Mouse (Mus musculus) kidney, adult 2 months (tissue): ENCODE measurements around the gene Chchd5. TPM values are rescaled to one million over a fixed set of nuclear protein-coding genes. Genes with fewer than 3 reads are reported as not detected.
A peak's percentile ranks its signal among the peaks of the same experiment; 100 is the strongest.

Experiments used
- DNase-seq: peaks from one replicate; pipeline ENCODE4 v3.0.0; 2021
- H3K27ac ChIP-seq: fragments of 200-500 bp; 2 replicates; pipeline ENCODE4 v1.5.1; 2012; ENCODE audit warnings: low read depth, low read length, control low read depth, inconsistent platforms; ENCODE audit not compliant: insufficient read depth
- H3K27me3 ChIP-seq: fragments of 200-500 bp; replicated peaks from 2 replicates; pipeline ENCODE4 v1.6.1; 2012; ENCODE audit warnings: mild to moderate bottlenecking, moderate library complexity, low read length, inconsistent platforms; ENCODE audit not compliant: control insufficient read depth, insufficient read depth
- H3K36me3 ChIP-seq: fragments of 200-500 bp; 2 replicates; pipeline ENCODE4 v1.6.1; 2012; ENCODE audit warnings: mild to moderate bottlenecking, moderate library complexity, low read length, inconsistent platforms; ENCODE audit not compliant: control insufficient read depth, insufficient read depth
- H3K4me1 ChIP-seq: fragments of 200-500 bp; 2 replicates; pipeline ENCODE4 v1.6.1; 2011; ENCODE audit warnings: low read length; ENCODE audit not compliant: control insufficient read depth, insufficient read depth
- H3K4me3 ChIP-seq: fragments of 200-500 bp; 2 replicates; pipeline ENCODE4 v1.5.1; 2011; ENCODE audit warnings: mild to moderate bottlenecking, low read depth, low read length, control low read depth; ENCODE audit not compliant: insufficient read depth
- CTCF ChIP-seq: fragments of 200-500 bp; conservative IDR thresholded peaks from 2 replicates; pipeline ENCODE4 v1.5.1; 2011; ENCODE audit warnings: low read depth, mild to moderate bottlenecking, control low read depth, low read length, moderate library complexity, mixed read lengths; ENCODE audit not compliant: insufficient read depth, insufficient read length
- POLR2A ChIP-seq: fragments of 200-500 bp; IDR thresholded peaks from one replicate; pipeline ENCODE4 v1.6.1; 2011; ENCODE audit warnings: low read depth, low read length, control low read depth
- WGBS: fragments of 180-500 bp; shearing (Covaris S2); methylation state at CpG from one replicate; pipeline ENCODE4 v1.1.7; 2018; 5-methylcytosine and 5-hydroxymethylcytosine counted together
- polyA plus RNA-seq: library from polyadenylated mRNA; depleted of rRNA; stranded (reverse); fragments of >200 nt; gene quantifications from 2 replicates; pipeline ENCODE4 v1.2.3, GENCODE M21; 2012

Chchd5 gene
- polyA plus RNA-seq, 1 experiment: 46.8 TPM

DNA sequence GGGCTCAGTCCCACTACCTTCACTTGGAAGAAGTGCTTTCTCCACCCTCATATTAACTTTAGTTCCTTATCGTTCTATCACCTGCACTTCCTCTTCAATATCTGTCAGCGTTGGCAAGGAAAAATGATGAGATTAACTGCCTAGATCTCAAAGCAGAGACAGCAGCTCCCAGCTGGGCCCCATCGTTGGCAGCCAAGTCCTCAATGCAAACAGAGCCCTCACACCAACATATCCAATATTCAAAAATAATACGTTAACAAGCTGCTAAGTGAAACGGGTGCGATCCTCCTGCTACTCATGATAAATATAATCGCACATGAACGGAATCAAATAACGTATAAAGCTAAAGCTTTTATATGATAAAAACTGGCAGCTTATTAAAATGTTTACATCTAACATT is 21.6 kb downstream of the Chchd5 start:
- TF ChIP-seq POLR2A (no peak), CTCF (no peak)
- Histone ChIP-seq H3K4me3 (no peak overlapping the region), H3K27me3 (no peaks in the 10 kb centered on the region), H3K4me1 (no peaks in the 10 kb centered on the region), H3K36me3 (no peaks in the 10 kb centered on the region), H3K27ac (no peak overlapping the region)
- no peak for DNase-seq
- 85% methylated on average over 9 of the region's 9 CpGs for WGBS

GRCm38 (mm10) chr2:129152751-129153150 is 23.3 kb downstream of the Chchd5 start:
- no peaks in the 10 kb centered on the region for H3K36me3 ChIP-seq
- no peak for TF ChIP-seq POLR2A
- TF ChIP-seq CTCF: no peak
- no peak overlapping the region for H3K27ac ChIP-seq
- H3K27me3 ChIP-seq: no peaks in the 10 kb centered on the region
- WGBS: 60% methylated on average over 1 of the region's 1 CpGs
- no peaks in the 10 kb centered on the region for H3K4me1 ChIP-seq
- DNase-seq: no peak
- H3K4me3 ChIP-seq: no peak overlapping the region

DNA sequence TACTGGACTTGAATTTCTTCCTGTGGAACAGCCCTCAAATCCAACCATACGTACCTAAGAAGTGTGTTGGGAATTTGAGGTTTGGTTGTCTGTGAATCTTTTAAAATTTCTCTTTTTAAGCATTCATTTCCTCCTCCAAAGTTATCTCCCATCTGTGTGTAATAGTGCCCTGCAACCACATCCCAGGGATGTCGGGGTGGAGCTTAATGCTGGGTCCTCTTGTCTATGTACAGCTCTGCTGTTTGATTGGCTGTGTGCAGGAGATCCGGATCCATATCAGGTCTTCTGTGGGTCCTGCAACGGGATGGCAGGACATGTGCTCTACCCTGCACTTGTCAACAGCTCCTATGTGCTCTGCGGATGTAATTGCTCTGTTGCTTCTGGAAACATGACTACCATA is 35.3 kb downstream of the Chchd5 start:
- DNase-seq: no peak
- Histone ChIP-seq H3K27ac (no peak overlapping the region), H3K27me3 (no peaks in the 10 kb centered on the region; the same call in 1 of the 2 replicates), H3K4me1 (no peaks in the 10 kb centered on the region), H3K4me3 (no peak overlapping the region), H3K36me3 (no peaks in the 10 kb centered on the region)
- WGBS: 70% methylated on average over 5 of the region's 5 CpGs
- TF ChIP-seq CTCF: no peak
- TF ChIP-seq POLR2A: no peak

- no peak overlapping the region for H3K4me3 ChIP-seq
- no peaks in the 10 kb centered on the region for H3K4me1 ChIP-seq
- DNase-seq: peak; percentile 8
- WGBS: 76% methylated on average over 10 of the region's 10 CpGs
- no peak overlapping the region for H3K27ac ChIP-seq
- no peaks in the 10 kb centered on the region for H3K36me3 ChIP-seq
- TF ChIP-seq POLR2A: no peak
- no peak for TF ChIP-seq CTCF
- H3K27me3 ChIP-seq: no peaks in the 10 kb centered on the region
Measured at GRCm38 (mm10) chr2:129166466-129167463, 37.3 kb downstream of the Chchd5 start.

- Histone ChIP-seq H3K4me1 (no peaks in the 10 kb centered on the region), H3K36me3 (no peaks in the 10 kb centered on the region), H3K27ac (no peak overlapping the region), H3K27me3 (no peaks in the 10 kb centered on the region), H3K4me3 (no peak overlapping the region)
- no peak for DNase-seq
- TF ChIP-seq POLR2A (no peak), CTCF (no peak)
- WGBS: 66% methylated on average over 10 of the region's 10 CpGs
Measured at GRCm38 (mm10) chr2:129173386-129173785, 43.9 kb downstream of the Chchd5 start.

- Histone ChIP-seq H3K27me3 (no peaks in the 10 kb centered on the region), H3K27ac (no peak overlapping the region), H3K4me3 (no peak overlapping the region), H3K36me3 (no peaks in the 10 kb centered on the region), H3K4me1 (no peaks in the 10 kb centered on the region)
- TF ChIP-seq CTCF (peak; percentile 94), POLR2A (no peak)
- 20% methylated on average over 7 of the region's 7 CpGs for WGBS
- DNase-seq: peak; percentile 74
Measured at GRCm38 (mm10) chr2:129174474-129174873, 45.0 kb downstream of the Chchd5 start.

GRCm38 (mm10) chr2:129175636-129176035 is 46.1 kb downstream of the Chchd5 start:
- H3K4me3 ChIP-seq: no peak overlapping the region
- no peaks in the 10 kb centered on the region for H3K36me3 ChIP-seq
- no peaks in the 10 kb centered on the region for H3K4me1 ChIP-seq
- H3K27me3 ChIP-seq: no peaks in the 10 kb centered on the region
- no peak overlapping the region for H3K27ac ChIP-seq
- 38% methylated on average over 2 of the region's 2 CpGs for WGBS
- DNase-seq: peak; percentile 55
- TF ChIP-seq CTCF (no peak), POLR2A (no peak)
